Mouse (Mus musculus) midbrain, embryonic 11.5 days (tissue): ENCODE results near the gene Tpcn2. TPM values are rescaled to one million over a fixed set of nuclear protein-coding genes. Genes with fewer than 3 reads are reported as not detected.

Experiments
- ATAC-seq: fragments of 200-750 bp; cut with Nextera tagmentation; 2 replicates; pipeline ENCODE4 v1.8.0; 2017; ENCODE audit warnings: moderate TSS enrichment, moderate library complexity; ENCODE audit not compliant: low FRiP score
- DNase-seq: peaks from one replicate; pipeline ENCODE4 v3.0.0; 2015; ENCODE audit warnings: low spot score; ENCODE audit errors: missing footprints
- H3K27ac ChIP-seq: fragments of 300-500 bp; sonication (generic); 2 replicates; pipeline ENCODE4 v1.5.1; 2014; ENCODE audit warnings: low read depth, low read length
- H3K27me3 ChIP-seq: fragments of 300-500 bp; sonication (generic); 2 replicates; pipeline ENCODE4 v1.6.1; 2014; ENCODE audit warnings: mild to moderate bottlenecking, low read length, moderate library complexity, mixed read lengths; ENCODE audit not compliant: control insufficient read depth, insufficient read depth
- H3K36me3 ChIP-seq: fragments of 300-500 bp; sonication (generic); 2 replicates; pipeline ENCODE4 v1.6.1; 2014; ENCODE audit warnings: mild to moderate bottlenecking, low read length, moderate library complexity, mixed read lengths; ENCODE audit not compliant: control insufficient read depth, insufficient read depth
- H3K4me1 ChIP-seq: fragments of 300-500 bp; sonication (generic); 2 replicates; pipeline ENCODE4 v1.6.1; 2014; ENCODE audit warnings: low read length; ENCODE audit not compliant: control insufficient read depth, insufficient read depth
- H3K4me2 ChIP-seq: fragments of 300-500 bp; sonication (generic); 2 replicates; pipeline ENCODE4 v1.6.1; 2014; ENCODE audit warnings: mild to moderate bottlenecking, moderate library complexity
- H3K4me3 ChIP-seq: fragments of 300-500 bp; sonication (generic); 2 replicates; pipeline ENCODE4 v1.5.1; 2014; ENCODE audit warnings: low read depth, low read length
- H3K9ac ChIP-seq: fragments of 300-500 bp; sonication (generic); 2 replicates; pipeline ENCODE4 v1.6.1; 2014; ENCODE audit warnings: low read length
- H3K9me3 ChIP-seq: fragments of 300-500 bp; sonication (generic); 2 replicates; pipeline ENCODE4 v1.6.1; 2016; ENCODE audit warnings: low read length; ENCODE audit not compliant: control insufficient read depth
- WGBS: fragments of 180-500 bp; shearing (Covaris S2); extraction: QIAGEN DNeasy Blood & Tissue Kit; methylation state at CpG from one replicate; pipeline ENCODE4 v1.1.7; 2014; 5-methylcytosine and 5-hydroxymethylcytosine counted together
- polyA plus RNA-seq: library from polyadenylated mRNA; unstranded; fragments of >200 nt; fragmentation: Nextera tagmentation; extraction: Ambion mirVana; gene quantifications from 2 replicates; pipeline ENCODE4 v1.2.1, GENCODE M21; 2014

Gene Tpcn2
- polyA plus RNA-seq, 1 experiment from 2014 or later, result 1.9 TPM

DNA sequence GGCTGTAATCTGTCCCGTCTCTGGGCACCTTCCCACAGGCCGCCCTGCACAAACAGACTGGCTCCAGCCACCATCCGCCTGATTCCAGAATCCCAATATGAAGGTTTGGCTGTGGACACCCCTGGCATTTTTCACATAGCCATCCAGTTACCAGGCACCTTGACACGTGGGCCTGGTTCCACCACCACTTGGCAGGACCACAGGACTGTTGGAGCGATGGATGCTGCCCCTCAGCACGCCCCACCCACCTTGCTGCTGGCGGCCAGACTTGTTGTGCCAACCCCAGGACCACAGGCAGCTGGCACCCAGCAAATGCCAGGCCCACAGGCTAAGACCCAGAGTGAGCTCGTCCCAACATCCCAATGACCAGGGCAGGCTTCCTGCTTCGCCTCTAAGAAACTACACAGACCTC is 64.4 kb downstream of the Tpcn2 start:
- no peaks in the 10 kb centered on the region for H3K9me3 ChIP-seq
- WGBS, result 90% methylated on average over 9 of the region's 9 CpGs
- ATAC-seq, result no peak
- no peak overlapping the region for H3K4me3 ChIP-seq
- DNase-seq, result no peak
- no peaks in the 10 kb centered on the region for H3K4me1 ChIP-seq
- no peak overlapping the region for H3K27ac ChIP-seq
- H3K36me3 ChIP-seq, result no peaks in the 10 kb centered on the region
- H3K4me2 ChIP-seq, result no peak overlapping the region
- H3K9ac ChIP-seq, result no peak overlapping the region
- no peaks in the 10 kb centered on the region for H3K27me3 ChIP-seq

DNA sequence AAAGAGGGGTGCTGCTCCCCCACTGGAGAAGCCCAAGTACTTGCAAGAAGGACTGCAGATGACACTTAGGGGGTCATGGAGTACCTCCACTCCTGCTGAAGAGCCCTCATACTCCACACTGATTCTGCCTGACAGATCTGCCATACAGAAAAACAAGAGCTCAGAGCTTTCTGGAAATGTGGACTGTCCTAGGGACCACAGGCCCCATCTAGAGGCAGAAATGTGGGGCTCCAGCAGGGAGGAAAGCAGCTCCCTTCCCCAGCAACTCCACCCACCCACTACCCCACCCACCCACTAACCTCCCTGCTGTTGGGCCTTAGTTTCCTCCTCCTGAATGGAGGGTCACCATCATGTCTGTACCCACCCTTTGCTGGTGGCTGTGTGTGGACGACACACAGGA is 67.2 kb downstream of the Tpcn2 start:
- H3K27me3 ChIP-seq, result no peaks in the 10 kb centered on the region
- no peaks in the 10 kb centered on the region for H3K9me3 ChIP-seq
- DNase-seq (no peak), ATAC-seq (no peak)
- no peaks in the 10 kb centered on the region for H3K36me3 ChIP-seq
- H3K4me3 ChIP-seq, result no peak overlapping the region
- H3K4me2 ChIP-seq, result no peak overlapping the region
- no peak overlapping the region for H3K9ac ChIP-seq
- 53% methylated on average over 1 of the region's 1 CpGs for WGBS
- no peak overlapping the region for H3K27ac ChIP-seq
- H3K4me1 ChIP-seq, result peaks cover 16% of the 10 kb centered on the region

DNA sequence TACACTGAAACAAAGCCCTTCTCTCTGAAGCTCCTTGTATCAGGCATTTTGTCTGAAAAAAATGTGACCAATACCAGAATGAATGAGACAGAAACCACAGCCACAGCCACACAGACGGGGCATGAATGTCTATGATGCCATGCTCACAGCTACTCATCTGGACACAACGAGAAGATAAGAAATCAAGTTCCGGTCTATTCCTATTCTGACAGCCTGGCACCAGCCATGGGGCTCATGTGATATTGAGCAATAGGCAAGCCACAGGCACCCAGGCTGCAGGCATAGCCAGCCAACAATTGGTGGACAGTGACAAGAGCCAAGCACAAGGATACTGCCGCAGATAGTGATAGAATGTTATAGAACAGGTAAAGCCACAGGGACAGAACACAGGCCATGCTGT is 68.3 kb downstream of the Tpcn2 start:
- 91% methylated on average over 4 of the region's 4 CpGs for WGBS
- no peak for ATAC-seq
- Histone ChIP-seq H3K4me1 (peaks cover 24% of the 10 kb centered on the region), H3K9me3 (no peaks in the 10 kb centered on the region), H3K4me2 (no peak overlapping the region), H3K36me3 (no peaks in the 10 kb centered on the region), H3K27ac (no peak overlapping the region), H3K4me3 (no peak overlapping the region), H3K27me3 (no peaks in the 10 kb centered on the region), H3K9ac (no peak overlapping the region)
- DNase-seq, result no peak

DNA sequence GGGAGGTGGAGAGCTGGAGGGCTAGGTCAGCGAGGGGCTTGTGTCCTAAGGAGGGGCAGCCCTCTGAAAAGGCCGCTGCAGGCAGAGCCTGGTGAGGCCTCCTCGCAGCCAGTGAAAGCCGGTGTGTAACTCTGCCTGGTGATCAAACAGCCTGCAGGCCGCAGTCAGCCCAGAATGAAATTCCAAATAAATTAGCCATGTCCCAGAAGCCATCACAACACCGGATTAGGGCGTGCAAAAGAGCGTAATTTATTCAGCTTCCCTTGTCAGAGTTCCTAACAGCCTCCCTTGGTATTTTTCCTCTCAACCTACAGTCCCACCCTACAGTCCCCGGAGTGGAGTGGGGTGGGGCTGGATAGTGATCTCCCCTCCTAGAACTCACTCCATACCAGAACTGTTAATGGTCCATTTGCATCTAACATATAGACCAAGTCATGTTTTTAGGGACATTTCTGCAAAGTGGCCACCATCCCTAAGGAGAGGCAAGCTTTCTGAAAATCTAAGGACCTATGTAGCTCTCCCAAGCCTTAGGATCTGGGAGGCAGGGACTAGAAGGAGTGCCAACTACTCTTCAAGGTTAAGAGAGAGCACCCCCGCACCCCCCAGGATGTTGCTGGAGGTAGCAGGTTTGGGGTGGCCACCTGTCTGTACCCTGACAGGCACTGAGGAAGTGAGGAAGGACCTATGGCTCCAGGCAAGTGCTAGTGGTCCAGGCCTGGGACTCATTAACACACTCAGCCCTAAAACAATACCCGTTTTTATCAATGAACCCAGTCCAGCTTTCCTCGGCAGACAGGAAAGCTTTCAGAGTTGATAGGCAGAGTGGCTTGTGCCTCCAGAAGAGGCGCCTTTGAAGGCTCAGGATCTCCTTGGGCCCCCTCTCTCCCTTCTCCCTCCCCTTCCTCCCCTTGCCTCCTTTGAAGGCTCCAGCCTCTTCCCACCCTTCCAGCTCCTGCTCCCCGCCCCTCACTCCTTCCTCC is 71.8 kb downstream of the Tpcn2 start:
- DNase-seq, result peak; percentile 95
- Histone ChIP-seq H3K36me3 (no peaks in the 10 kb centered on the region), H3K27ac (peak overlapping the region; percentile 89), H3K4me1 (peaks cover 39% of the 10 kb centered on the region), H3K9ac (peak overlapping the region; percentile 47), H3K4me2 (peak overlapping the region; percentile 8; the same call in 1 of the 2 replicates), H3K4me3 (no peak overlapping the region), H3K9me3 (no peaks in the 10 kb centered on the region), H3K27me3 (no peaks in the 10 kb centered on the region)
- WGBS, result 9% methylated on average over 14 of the region's 14 CpGs
- peak; percentile 89 for ATAC-seq

DNA sequence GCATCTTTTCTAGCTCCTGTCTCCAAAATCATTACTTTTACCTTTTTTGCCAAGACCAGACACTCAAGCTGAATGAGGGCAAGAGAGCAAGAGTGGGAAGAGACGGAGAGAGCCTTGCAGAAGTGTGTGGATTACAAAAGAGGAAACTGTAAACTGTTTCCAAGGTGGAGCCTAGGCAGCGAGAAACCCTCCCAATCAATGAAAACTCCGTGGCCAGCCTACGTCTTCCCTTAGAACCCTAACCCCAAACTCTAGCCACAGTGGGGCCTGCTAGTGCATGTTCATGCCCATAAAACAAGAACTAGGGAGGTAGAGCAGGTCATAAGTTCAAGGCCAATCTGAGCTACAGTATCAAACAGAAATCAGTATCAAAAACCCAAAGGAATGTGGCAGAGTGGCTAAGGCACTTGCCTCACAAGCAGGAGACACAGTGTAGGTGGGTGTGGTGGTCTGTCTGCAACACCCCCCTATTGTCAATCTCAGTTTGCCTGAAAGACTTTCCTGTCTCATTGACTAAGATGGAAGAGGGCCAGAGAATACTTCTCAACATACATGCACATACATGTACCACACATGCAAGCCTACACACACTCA is 73.2 kb downstream of the Tpcn2 start:
- Histone ChIP-seq H3K4me2 (no peak overlapping the region), H3K36me3 (no peaks in the 10 kb centered on the region), H3K4me1 (peaks cover 49% of the 10 kb centered on the region), H3K27me3 (no peaks in the 10 kb centered on the region), H3K9ac (peak overlapping the region; percentile 37; the same call in 1 of the 2 replicates), H3K9me3 (no peaks in the 10 kb centered on the region), H3K27ac (peak overlapping the region; percentile 73), H3K4me3 (no peak overlapping the region)
- DNase-seq (no peak), ATAC-seq (no peak)
- 66% methylated on average over 4 of the region's 4 CpGs for WGBS

DNA sequence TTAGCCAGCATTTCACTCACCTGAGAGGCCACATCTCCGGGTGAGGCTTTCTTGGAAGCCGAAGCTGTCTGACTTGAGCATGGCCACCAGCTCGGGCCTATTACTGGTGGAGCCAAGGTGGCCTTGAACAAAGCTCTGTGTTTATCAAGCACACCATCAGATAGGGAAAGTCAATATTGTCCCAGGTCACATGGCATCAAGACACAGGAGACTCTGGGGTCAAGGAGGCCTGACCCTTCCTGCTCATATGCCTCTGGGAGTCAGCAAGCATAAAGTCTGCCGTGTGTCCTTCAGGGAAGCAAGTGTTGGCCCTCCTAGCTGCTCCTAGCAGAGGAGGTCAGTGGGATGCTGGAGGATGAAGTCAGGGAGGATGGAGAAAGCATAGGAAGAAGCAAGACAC is 75.8 kb downstream of the Tpcn2 start, which contains the start of gene 1810010D01Rik:
TSS of gene 1810010D01Rik (minus strand) at position 114 of the 400 bp plus-strand sequence.
- Histone ChIP-seq H3K4me3 (no peak within 1 kb of the TSS), H3K9me3 (no peaks in the 10 kb centered on the region), H3K4me2 (no peak within 1 kb of the TSS), H3K36me3 (no peaks in the 10 kb centered on the region), H3K4me1 (peaks cover 53% of the 10 kb centered on the region), H3K9ac (peak within 1 kb of the TSS; percentile 62), H3K27ac (peak within 1 kb of the TSS; percentile 99), H3K27me3 (no peaks in the 10 kb centered on the region)
- no peak for DNase-seq
- ATAC-seq, result no peak
- WGBS, result 79% methylated on average over 4 of the region's 4 CpGs

DNA sequence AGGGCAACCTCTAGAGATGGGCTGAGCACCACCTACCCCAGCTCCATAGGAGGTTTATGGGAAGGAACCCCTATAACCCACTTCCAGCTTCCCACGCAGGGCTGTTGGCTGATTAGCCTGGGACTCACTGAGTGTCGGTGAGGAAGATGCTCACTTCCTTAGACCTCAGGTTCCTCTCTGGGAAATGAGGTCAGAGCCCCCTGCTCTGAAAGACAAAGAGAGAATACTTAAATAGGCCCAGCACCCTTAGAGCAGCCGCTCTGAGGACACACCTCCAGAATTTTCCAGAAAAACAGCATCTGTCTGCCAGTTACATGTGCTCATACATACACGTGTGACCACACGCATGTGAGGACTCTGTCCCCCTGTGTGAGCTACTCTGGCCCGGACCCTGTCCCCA is 77.0 kb downstream of the Tpcn2 start:
- no peak for ATAC-seq
- peak overlapping the region; percentile 2; the same call in 1 of the 2 replicates for H3K4me2 ChIP-seq
- DNase-seq, result peak; percentile 94
- H3K9me3 ChIP-seq, result no peaks in the 10 kb centered on the region
- no peaks in the 10 kb centered on the region for H3K27me3 ChIP-seq
- H3K27ac ChIP-seq, result peak overlapping the region; percentile 99
- no peak overlapping the region for H3K4me3 ChIP-seq
- H3K36me3 ChIP-seq, result no peaks in the 10 kb centered on the region
- H3K9ac ChIP-seq, result peak overlapping the region; percentile 62
- 59% methylated on average over 6 of the region's 6 CpGs for WGBS
- H3K4me1 ChIP-seq, result peaks cover 41% of the 10 kb centered on the region

DNA sequence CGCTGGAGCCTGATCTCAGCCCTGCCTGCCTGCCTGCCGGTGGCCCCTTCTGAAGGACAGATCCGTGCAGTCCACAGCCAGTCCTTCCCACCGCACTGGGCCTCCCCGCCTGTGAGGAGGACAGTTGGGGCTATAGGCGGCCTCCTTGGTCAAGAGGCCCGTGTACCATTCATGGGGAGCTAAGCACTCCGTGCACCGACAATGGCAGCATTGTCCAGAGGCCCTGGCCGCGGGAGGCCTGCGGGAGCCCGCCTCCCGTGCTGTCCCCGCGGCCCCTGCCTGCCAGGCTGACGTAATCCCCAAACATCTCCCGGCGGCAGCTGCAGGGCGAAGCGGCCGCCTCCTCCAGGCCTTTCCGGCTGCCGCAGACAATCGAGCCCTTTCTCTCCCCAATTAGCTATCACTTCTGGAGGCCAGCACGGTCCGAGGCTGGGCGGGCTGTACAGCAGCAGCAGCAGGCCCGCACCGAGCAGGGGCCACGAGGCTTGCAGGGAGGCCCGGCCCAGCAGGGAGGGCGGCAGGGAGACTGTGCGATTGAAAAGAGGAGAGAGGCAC is 77.7 kb downstream of the Tpcn2 start:
- Histone ChIP-seq H3K27ac (peak overlapping the region; percentile 99), H3K4me2 (peak overlapping the region; percentile 4; the same call in 1 of the 2 replicates), H3K36me3 (no peaks in the 10 kb centered on the region), H3K9ac (peak overlapping the region; percentile 62), H3K4me3 (no peak overlapping the region), H3K4me1 (peaks cover 36% of the 10 kb centered on the region), H3K27me3 (no peaks in the 10 kb centered on the region), H3K9me3 (no peaks in the 10 kb centered on the region)
- under 1% methylated on average over 32 of the region's 34 CpGs for WGBS
- ATAC-seq (peak; percentile 95), DNase-seq (peak; percentile 98)
